Mouse (Mus musculus) CH12.LX (cell line): ENCODE data around the gene Gm20388.

ENCODE experiments used
- CTCF ChIP-seq, 2 experiments: IDR thresholded peaks in 1 of 2; conservative IDR thresholded peaks in 1 of 2; 2 replicates each; pipeline ENCODE4 v1.5.1; 2011 to 2012; ENCODE audit warnings: low read depth in 2 of 2, low read length in 2 of 2, improper control_type of control experiment in 1 of 2, inconsistent platforms in 1 of 2, mild to moderate bottlenecking in 1 of 2, moderate library complexity in 1 of 2
- SMC3 ChIP-seq: IDR thresholded peaks from 2 replicates; pipeline ENCODE4 v1.6.1; 2011; ENCODE audit warnings: low read depth, low read length, improper control_type of control experiment
- USF1 ChIP-seq: IDR thresholded peaks from 2 replicates; pipeline ENCODE4 v1.6.1; 2014; ENCODE audit warnings: low read depth, mild to moderate bottlenecking, inconsistent platforms, low read length, improper control_type of control experiment

- TF ChIP-seq SMC3 (no peak), USF1 (no peak), CTCF (conservative IDR thresholded peaks at IDR 0.05 in 1 of 2, IDR thresholded peaks at IDR 0.05 in 1 of 2; ENCODE audit: low read depth in 2 of 2, low read length in 2 of 2) (no peak)
Observed at GRCm38 (mm10) chr8:121530639-121531038, 1620.0 kb downstream of the Gm20388 start.
